Mouse (Mus musculus) embryo, embryonic 10.5 days (tissue): ENCODE results near the gene Palm3.
A peak's percentile ranks its signal among the peaks of the same experiment; 100 is the strongest.

Source experiments
- DNase-seq: peaks from one replicate; pipeline ENCODE4 v3.0.0-alpha.2; 2015; ENCODE audit warnings: low spot score

The Palm3 gene

GRCm38 (mm10) chr8:84066291-84066930, 45.1 kb downstream of the Palm3 start, which contains the start of gene Rfx1:
Gene Rfx1, plus strand, starts transcription at chr8:84066834.
- peak; percentile 100 for DNase-seq

DNA sequence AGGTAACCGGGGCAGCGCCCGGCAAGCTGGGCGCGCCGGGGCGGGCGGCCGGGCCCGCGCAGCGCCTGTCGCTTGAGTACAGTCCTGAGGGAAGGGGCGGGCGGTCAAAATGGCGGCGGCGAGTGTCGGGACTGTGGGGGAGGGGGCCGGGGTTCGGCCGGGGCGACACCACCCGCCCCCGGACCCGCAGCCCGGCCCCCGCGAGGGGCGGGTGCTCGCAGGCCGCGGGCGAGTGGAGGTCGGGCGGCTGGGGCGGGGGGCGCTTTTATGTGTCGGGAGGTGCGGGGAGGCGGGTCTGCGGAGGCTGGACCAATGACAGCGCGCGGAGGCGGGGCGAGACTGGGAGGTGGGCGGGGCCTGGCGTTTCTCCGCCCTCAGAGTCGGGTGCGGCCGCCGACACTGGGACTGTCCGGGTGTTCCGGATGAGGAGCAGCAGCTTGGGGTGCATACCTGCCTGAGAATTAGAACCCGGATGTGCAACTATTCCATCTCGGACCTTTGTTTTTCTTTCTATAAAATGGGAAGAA, 45.8 kb downstream of the Palm3 start:
- DNase-seq = peak; percentile 91

- no peak for DNase-seq
Observed at GRCm38 (mm10) chr8:84067911-84068310, 46.6 kb downstream of the Palm3 start.

DNA sequence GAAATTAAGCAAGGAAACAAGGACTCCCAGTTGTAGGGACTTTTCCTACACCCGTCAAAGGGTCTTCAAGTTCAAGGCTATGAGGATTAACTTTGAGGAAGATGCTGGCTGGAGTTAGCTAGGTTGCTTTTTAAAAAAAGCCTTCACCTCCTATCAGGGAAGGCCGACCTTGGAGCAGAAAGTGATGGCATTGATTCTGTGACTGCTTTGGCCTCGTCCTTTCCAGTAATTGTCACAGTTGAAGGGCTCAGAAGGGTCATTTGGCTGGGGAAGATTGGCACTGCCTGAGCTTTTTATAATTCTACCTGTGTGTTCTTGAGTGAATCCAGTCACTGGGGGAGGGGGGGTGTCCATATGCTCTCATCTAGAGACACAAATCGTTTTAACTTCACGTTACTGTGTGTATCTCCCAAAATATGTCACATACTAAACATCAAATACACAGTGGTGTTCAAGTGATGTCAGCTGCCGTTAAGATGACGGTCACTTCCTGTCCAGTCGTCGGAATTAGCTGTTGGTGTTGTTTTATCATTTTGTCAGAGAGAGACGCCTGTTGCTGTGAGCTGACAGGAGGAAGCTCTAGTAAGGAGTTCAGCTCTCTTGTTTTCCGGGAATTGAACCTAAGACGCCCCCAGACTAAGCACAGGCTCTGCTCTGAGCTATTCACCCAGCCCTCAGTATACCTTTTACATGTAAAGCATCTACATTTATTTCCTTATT, 47.2 kb downstream of the Palm3 start:
- no peak for DNase-seq

- DNase-seq = no peak
Observed at GRCm38 (mm10) chr8:84069169-84069568, 47.9 kb downstream of the Palm3 start.

DNA sequence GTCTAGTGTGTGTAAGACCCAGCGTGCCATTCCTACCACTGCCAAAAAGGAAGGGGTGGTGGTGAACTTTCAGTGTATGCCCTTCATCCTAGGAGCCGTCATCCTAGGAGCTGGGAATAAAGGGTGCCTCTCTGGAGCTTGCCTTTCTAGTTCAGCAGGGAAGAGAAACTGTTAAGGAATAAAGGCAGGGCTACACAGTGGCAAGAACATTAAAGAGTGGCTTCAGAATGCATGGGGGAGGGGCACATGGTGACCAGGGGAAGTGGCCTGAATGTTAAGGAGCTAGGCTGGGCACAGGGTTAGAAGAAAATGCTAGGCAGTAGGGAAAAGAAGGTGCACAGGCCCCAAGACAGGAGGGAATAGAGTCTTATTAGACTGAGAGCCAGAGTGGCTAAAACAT, 48.5 kb downstream of the Palm3 start:
- DNase-seq = no peak

DNA sequence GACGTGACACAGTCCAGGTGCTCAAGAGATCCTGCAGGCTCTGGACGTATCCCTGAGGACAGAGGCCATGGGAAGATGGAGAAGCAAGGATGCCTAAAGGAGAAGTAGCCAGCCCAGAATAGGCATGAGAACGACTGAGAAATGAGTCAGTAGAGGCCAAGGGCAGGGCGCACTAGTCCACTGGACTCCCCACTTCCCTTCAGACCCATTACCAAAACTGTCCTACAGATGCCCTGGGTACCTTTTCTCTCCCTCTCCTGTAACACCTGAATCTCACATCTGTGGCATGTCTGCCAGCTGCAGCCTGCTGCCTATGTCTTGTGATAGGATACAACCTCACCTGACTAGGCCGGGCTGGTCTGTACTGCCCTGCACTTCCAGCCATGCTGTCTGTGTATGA, 49.0 kb downstream of the Palm3 start:
- no peak for DNase-seq

- DNase-seq = no peak
Observed at GRCm38 (mm10) chr8:84070667-84071066, 49.4 kb downstream of the Palm3 start.

GRCm38 (mm10) chr8:84071921-84072320, 50.6 kb downstream of the Palm3 start:
- no peak for DNase-seq

GRCm38 (mm10) chr8:84072321-84072720, 51.0 kb downstream of the Palm3 start:
- DNase-seq = no peak

GRCm38 (mm10) chr8:84073230-84073976, 52.1 kb downstream of the Palm3 start:
- DNase-seq = peak; percentile 22

GRCm38 (mm10) chr8:84076412-84076811, 55.1 kb downstream of the Palm3 start:
- DNase-seq = no peak

DNA sequence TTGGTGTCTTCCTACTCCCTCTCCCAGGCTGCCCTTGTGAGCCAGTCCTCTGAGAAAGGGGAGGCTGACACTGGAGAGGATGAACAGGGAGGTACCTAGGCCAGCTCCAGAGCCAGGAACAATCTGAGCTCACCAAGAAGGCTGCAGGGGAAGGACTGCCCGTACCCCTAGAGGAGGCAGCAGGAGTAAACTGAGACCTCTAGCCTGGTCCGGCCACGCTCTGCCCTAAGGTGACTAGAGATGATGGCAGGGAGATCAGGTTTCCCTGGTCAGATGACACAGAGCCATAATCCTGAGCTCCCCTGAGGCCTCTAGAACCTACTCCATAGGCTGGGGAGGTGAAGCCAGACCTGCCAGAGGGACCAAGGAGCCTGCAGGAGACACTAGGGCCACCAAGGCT, 55.6 kb downstream of the Palm3 start:
- no peak for DNase-seq

- DNase-seq = no peak
Observed at GRCm38 (mm10) chr8:84079206-84079605, 57.9 kb downstream of the Palm3 start.
